Mouse (Mus musculus) yolk sac, embryonic 10.5 days (tissue): ENCODE results near the gene Fcnb.
A peak's percentile ranks its signal among the peaks of the same experiment; 100 is the strongest.

Experiments
- DNase-seq: peaks from one replicate; pipeline ENCODE4 v3.0.0-alpha.2; 2017; ENCODE audit warnings: low spot score

The Fcnb gene

DNA sequence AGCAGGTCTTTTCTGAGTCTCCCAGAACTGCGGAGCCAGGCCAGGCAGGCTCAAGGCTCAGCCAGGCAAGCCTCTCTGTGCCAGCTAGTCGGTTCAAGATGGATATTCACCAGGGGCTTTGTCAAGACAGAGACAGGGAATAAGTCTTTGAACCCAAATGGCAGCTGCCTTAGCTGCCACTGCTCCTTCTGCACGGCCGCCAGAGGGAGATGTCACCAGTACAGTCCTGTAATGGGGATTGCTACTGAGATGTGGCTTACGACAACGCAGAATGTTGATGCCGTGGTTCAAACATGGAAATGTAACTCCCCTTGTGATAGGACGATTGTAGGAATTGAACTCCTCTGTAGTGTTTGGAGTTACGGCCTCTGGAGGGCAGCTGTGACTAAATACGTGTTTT is 1.4 kb upstream of the Fcnb start:
- no peak for DNase-seq

- no peak for DNase-seq
These were observed 9.0 kb downstream of the Fcnb start for GRCm38 (mm10) chr2:28075616-28076187.

GRCm38 (mm10) chr2:28068537-28068878 is 16.2 kb downstream of the Fcnb start:
- no peak for DNase-seq

DNA sequence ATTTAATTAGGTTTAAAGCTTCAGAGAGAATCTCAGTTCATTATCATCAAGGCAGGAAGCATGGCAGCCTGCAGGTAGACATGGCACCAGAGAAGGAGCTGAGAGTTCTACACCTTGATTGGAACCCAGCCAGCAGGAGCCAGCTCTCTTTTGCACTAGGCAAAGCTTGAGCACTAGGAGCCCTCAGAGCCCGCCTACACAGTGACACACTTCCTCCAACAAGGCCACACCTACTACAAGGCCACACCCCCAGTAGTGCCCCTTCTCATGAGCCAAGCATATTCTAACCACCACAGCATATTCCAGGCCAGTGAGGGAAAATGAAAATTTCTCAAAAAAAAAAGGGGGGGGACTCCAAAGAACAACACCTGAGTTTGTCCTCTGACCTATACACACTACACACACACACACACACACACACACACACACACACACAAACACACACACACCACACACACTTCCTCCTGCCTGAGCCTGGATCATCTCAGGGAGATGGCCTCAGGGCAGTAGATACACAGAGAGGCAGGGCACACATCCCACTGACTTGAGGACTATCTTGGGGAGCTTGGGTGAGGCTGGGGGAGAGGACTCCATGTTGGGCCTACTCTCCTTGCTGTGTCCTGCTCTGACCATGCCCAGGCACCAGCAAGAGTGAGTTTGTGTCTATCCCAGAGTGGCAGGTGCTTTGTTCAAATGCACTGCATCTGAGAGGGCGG is 16.7 kb downstream of the Fcnb start:
- DNase-seq: peak; percentile 14

- DNase-seq: no peak
These were observed 17.5 kb downstream of the Fcnb start for GRCm38 (mm10) chr2:28067175-28067574.

DNA sequence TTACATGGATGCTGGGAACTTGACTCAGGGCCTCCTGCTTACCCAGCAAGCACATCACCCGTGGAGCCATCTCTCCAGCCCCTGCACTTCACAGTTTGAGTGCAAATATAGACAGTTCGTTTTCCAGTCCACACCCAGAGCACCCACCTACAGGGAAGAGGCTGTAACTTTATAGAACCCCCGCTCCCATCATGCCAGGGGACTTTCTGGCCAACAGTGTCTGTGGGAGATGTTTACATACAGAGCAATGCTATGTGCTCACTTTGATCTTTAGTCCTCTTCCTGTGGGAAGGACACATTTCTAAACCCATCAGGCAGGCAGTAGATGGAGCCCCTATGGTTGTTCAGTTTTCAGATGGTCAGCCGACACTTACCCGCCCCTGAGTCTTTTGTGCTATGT is 18.0 kb downstream of the Fcnb start:
- no peak for DNase-seq

DNA sequence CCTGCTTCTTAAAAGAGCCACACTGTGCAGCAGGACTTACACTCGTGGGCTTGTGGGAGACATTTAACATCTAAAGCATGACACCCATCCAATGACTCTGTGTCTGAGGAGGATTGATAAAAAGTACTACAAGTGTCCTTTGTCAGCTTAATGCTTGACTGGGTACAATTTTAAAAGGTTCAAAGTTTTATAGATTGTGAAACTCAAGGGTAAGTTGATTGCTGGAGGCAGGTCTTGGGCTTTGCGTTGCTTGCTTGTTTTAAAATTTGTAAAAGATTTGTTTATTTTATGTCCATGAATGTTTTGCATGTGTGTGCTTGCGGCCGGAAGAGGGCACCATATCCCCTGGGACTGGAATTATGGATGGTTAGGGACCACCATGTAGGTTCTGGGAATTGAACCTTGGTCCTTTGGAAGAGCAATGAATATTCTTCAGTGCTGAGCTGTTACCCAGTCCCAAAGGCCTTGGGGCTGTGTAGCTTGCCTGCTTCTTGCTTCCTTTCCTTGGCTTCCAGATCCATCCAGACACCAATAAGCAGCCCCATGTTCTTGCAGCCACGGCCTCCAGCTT is 19.5 kb downstream of the Fcnb start:
- no peak for DNase-seq

- peak; percentile 10 for DNase-seq
These were observed 20.2 kb downstream of the Fcnb start for GRCm38 (mm10) chr2:28064339-28065080.

DNA sequence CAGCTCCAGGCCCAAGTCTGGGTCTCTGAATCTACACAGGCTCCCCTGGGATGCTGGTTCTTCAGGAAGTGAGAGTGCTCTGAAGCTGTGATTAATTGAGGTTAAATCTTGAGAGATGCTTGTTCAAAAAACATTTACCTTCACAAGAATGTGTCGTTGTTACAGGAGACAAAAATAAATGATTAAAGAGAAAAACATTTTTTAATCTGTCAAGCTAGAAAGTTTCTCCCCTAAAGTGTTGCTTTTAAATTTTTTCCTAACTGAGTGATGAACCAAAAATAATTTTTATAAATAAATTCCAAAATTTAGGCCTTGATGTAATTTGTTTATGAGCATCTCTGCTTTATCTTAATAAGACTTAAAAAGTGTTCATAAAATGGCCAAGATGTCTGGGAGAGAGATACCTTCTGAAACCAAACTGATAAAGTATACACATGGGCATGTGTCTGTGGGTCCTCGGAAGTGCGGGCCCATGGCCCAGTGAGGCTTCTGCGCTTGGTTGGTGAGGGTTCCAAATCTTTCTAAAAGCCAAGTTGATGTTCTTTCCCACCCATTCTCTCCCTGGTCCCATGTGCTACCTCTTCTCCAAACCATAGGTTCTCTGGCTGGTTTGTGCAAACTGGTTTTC is 20.9 kb downstream of the Fcnb start:
- DNase-seq: no peak

GRCm38 (mm10) chr2:28059922-28060321 is 24.8 kb downstream of the Fcnb start:
- no peak for DNase-seq

- no peak for DNase-seq
These were observed 37.6 kb downstream of the Fcnb start for GRCm38 (mm10) chr2:28047092-28047491.

DNA sequence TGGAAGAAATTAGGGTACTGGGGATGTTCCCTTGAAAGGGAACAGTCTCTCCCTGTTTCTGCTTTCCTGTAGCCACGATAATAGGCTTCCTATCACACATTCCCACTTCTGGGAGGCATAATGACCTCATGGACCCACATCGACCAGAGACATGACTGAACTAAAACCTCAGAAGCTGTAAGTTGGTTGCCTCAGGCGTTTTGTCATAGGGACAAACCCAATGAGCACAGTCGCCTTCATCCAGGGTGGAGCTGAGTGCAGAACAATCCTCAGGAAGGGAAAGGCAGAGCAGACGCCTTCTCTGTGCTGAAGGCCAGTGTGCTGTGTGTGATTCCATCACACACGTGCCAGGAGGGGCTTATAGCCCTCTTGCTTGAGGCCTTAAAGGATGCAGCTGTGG is 38.4 kb downstream of the Fcnb start:
- DNase-seq: no peak

DNA sequence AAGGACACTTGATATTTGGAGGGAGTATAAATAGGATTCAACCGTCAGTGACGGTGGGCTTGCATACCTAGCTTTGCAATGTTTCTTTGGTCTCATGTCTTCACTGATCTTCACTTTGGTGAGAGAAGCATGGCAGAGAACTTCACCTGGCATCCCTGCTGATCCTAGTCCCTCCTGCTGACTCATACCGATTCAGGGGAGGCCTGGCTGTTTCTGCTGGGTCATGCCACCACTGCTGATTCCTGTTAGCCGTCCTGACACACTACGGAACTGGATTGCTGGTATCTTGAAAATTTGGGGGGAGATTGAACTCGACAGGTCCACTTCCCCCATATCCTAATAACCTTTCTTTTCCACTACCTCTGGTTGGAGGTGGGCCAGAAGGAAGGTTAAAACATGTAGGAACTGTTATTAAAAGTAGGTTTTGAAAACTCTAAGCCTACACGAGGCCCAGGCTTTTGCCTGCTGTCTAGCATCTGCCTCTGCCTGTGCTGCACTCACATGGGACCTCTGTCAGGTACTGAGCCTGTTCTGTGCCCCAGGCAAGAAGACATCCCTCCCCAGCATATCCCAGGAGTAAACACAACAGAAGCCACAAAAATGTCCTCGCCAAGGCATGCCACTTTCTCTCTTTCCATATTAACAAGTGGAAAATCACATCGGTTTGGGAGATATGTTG is 39.6 kb downstream of the Fcnb start:
- DNase-seq: no peak

GRCm38 (mm10) chr2:28040466-28040865 is 44.2 kb downstream of the Fcnb start:
- DNase-seq: no peak

DNA sequence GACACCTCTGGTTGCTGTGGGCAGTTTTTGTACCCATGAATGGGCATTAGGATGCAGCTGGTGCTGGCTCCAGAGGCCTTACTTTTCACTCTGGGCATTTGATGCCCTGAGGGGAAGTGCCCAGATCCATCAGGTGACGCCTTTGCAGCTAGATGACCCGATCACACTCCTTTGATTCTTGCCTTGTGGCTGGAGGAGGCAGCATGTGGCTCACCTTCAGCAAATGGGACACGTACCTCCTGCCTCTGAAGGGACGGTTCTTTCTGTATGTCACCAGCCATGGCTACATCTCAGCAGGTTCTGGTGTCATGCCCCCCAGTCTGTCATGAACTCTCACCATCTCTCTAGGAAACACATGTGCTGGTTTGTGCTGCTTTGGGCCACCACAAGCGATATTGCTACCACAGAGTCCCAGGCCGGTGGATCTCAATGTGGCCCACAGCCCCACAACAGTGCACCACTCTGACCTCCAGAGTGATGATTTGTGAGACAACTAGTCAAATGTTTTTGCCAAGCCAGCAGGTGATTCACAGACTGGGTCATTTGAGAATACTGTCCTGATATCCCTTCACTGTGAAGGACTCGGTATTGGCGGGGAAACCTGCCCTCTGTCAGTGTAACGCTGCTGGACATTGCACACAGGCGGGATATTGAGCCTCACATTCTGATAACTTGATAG is 44.9 kb downstream of the Fcnb start:
- no peak for DNase-seq

- no peak for DNase-seq
These were observed 46.1 kb downstream of the Fcnb start for GRCm38 (mm10) chr2:28038391-28039096.

DNA sequence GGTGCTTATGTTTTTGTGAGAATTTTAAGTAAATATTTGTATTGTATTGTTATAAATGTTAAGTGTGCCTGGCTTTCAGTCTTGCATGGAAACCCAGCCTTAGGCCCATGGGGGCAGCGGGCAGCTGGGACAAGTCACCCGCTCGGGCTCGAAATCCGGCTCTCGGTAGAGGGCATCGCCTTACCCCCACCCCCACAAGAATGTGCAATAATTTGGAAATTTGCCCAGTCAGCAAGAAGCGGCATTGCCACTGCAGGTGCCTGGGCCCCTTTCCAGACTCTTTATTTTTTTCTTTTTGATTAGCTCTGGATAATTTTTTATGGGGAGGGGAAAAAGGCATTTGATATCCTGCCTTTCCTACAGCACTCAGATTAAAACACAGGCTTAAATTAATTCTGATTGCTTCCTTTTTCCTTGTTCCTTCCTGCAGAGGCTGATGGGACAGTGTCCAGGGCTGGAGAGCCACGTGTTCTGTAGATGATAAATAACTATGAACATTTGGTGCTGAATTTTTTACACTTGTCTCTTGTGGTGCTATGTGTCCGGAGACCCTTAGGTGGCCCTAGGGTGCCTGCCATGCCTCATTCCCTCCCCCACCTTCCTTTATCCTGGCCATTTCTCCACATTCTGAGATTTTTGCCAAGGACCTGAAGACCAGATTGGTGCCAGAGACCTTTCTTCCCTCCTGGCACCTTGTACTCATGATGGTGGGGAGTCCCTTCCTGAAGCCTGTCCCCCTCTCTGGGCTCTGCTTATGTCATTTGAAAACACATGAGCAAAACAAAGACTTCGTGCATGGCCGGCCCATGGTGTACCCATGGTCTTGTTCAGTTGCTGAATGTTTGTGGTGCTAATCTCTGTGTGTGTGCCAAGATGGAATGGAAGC is 46.9 kb downstream of the Fcnb start:
- no peak for DNase-seq

DNA sequence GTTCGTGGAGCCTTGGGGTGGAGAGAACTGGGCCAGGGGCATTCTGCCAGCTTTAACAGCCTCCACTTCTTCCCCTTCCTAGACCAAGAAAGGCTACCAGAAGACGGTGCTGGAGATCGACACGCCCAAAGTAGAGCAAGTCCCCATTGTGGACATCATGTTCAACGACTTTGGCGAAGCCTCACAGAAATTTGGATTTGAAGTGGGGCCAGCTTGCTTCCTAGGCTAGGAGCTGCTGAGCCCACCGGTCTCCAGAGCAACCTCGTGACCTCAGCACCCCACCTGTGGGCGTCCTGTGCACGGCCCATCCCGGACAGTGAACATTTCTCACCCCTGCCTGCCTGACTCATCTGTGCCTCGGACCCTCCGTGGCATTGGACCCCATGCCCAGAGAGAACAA is 47.9 kb downstream of the Fcnb start:
- DNase-seq: no peak

- DNase-seq: no peak
These were observed 50.5 kb downstream of the Fcnb start for GRCm38 (mm10) chr2:28034011-28034710.
